Mouse (Mus musculus) urinary bladder, postnatal 10 days (tissue): Measurements from ENCODE around the gene Cntn4.

Experiments used
- DNase-seq: peaks from one replicate; pipeline ENCODE4 v3.0.0; 2022; ENCODE audit warnings: low spot score

Cntn4 gene

GRCm38 (mm10) chr6:106078629-106079028, 401.2 kb downstream of the Cntn4 start:
- DNase-seq, result no peak

DNA sequence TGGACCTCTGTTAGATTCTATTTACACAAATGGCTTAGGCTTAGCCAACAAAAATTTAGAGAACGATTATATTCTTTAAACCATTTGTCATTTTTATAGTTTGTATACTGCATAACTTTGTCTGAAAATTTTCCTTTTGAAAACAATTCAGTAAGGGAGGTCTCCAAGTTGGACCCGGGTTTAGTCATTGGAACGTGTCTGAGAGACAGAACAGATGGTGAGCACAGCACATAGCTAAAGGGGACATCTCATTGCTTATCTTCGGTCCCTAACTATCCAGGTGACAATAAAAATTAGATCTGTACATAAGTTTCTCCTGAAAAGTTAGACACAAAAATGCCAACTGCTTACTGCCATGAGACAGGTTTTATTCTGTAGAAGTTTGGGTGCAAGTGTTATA, 420.4 kb downstream of the Cntn4 start:
- no peak for DNase-seq

GRCm38 (mm10) chr6:106118523-106119081, 441.1 kb downstream of the Cntn4 start:
- DNase-seq, result no peak

DNA sequence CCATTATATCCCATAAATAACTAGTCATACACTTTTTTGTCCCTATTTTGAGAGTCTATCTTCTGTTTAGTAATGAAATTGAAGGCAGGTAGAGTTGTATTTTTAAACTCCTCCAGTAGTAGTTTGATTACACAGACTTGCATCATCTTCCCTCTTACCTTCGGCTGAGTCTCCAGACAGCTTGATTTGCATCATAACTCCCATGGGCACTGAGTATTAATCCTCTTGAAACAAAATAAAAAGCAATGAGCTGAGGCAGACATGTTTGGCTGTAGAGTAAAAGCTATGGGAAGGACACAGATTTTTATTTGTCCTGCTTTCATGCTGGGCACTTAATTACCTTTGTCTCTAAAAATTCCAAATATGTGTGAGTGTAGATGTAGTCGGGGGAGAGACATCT, 476.1 kb downstream of the Cntn4 start:
- DNase-seq, result no peak

DNA sequence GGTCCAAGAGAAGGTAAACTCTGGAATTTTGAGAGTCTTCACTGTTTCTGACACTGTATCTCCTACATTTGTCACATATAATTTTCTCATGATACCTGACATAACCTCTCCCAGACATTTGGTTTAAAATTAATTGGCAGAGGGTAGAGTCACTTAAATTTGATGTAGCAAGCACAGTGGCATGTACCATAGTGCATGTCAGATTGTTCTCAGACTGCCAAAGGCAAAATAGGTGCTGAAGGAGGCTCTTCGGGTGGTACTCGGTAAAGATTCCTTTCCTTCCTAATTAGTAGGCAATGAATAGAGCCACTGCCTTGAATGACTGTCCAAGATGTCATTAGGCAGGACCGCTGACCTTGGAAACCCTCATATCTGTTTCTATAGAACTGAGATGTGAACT, 477.9 kb downstream of the Cntn4 start:
- DNase-seq, result no peak

DNA sequence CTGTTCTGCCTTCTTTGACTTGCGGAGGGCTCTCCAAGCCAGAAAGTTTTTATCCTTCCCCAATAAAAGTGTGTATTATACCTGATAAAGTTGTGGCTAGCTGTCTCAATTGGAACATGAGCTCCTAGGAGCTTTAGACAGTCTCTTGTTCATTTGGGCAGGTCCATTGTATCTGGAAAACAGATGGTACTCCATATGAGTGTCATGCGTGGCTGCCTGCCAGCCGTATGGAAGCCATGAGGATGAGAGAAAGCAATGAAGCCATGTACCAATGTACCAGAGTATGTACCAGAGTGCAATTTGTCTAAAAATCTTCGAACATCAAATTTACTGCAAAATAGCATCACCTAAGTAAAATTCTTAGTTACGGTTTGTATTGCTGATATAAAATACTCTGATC, 500.1 kb downstream of the Cntn4 start:
- DNase-seq, result no peak

DNA sequence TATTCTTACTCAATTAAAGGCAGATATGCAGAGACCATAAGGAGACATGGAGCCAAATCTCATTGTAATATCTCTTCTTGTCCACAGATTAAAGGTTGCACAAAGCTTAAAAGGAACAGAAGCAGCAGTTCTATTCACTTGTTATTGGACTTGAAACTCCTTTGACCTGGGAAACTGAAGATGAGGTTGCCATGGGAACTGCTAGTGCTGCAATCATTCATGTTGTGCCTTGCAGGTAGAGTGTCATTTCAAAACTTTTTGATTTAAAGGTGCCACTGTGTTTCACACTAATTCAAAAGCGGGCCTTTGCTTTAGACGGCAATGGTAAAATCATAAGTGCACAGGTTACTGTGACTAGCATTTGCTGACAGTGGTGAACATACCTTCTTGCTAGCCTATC, 504.1 kb downstream of the Cntn4 start:
- no peak for DNase-seq

DNA sequence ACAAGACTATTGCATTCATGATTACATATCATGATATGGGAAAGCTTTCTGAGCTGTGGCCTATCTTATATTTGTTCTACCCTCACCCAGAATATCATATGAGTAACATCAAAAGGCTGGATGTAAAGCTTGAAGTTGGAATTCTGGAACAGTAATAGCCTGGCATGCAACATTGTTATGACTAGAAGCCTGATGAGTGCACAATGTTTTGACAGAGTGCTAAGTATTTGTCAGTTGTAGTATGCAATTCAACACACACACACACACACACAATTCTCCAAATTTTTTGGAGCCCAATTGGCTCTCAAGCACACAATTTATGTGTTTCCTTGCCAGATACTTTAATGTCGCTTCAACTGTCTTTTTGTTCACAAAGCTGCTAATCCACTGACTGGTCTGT, 523.5 kb downstream of the Cntn4 start:
- DNase-seq, result no peak

GRCm38 (mm10) chr6:106207401-106207800, 529.9 kb downstream of the Cntn4 start:
- no peak for DNase-seq

- DNase-seq, result no peak
Measured at GRCm38 (mm10) chr6:106213071-106213470, 535.6 kb downstream of the Cntn4 start.

- DNase-seq, result no peak
Measured at GRCm38 (mm10) chr6:106237046-106237948, 559.8 kb downstream of the Cntn4 start.

DNA sequence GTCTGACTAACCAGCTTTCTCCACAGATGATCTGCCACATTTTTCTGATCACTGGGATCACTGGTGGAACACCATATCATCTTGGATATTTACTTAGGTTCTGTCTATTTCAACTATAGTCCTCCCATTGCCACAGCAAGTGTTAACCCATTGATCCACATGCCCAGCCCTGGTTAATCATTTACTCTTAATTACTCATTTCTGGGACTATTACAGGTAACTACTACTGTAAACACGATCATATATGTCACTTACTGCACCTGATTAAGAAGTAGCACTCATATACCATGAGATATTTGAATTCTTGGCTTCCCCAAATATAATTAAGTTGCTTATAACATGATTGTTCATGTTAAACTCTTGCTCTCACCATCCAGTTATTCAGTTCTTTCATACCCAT, 564.1 kb downstream of the Cntn4 start:
- no peak for DNase-seq

DNA sequence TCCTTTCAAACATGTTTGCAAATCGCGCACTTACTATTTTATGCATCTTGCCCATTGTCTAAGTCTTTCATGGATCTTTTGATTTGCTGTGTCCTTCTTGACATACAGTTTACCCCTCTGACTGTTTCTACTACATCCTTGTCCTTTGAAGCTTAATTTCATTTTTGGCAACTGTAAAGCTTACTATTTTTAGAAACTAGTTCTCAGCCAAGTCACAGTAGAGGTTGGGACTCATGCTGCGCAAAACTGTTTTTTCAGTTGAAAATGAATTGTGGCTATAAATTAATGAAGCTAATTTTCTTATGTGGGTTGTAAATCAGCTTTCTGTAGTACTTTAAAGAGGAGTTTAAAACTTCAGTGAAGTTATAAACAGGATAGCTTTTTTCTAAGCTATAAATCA, 585.9 kb downstream of the Cntn4 start:
- DNase-seq, result no peak

DNA sequence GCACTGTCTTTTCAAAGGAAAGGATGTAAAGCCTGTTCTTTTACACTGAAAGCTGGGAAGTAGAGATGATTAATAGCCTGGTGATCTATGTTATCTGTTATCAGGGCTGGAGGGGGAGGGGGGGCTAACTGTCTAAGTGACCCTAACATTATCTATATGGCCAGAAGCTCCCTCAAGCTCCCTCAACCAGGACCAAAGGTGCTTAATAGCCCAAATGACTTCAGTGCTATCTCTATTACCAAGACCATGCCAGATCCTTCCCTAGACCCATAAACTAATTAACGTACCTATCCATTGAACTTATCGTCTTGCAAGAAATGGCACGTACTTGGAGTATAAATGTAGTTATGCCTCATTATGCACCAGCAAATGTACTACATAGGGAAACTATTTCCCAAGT, 588.0 kb downstream of the Cntn4 start:
- DNase-seq, result no peak

DNA sequence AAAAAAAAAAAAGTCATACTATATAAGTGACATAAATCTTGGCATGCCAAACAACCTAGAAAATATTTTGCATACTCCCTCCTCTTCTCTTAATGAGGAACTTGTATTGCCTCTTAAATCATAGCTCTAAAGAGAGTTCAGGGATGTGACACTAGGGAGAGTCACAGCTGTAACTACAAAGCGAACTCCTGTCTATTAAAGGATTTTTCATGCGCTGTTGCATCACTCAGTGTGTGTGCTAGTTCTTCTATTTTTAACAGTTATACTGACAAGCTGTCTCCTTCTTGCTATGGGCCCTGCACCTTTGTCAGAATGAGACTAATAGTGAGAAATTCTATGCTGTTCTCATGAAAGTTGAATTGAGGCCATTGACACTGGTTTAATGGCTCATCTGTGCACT, 588.8 kb downstream of the Cntn4 start:
- no peak for DNase-seq

DNA sequence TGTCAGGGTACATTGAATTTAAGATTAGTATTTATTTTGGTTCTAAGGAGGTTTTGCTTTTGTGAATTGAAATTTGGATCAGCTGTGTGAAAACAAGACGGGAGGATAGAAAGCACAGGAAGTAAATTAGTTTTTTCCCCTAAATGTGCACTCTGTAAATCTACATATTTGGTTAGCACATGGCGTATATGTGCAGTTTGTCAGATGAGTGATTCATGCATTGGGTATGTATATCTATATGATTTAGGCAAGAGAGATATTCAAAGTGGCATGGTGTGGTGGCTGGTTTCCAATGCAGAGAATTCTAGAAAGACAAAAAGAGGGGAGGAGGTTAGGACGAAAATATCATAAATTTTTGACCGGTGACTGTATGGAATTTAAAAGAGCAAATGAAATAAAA, 591.3 kb downstream of the Cntn4 start:
- no peak for DNase-seq

DNA sequence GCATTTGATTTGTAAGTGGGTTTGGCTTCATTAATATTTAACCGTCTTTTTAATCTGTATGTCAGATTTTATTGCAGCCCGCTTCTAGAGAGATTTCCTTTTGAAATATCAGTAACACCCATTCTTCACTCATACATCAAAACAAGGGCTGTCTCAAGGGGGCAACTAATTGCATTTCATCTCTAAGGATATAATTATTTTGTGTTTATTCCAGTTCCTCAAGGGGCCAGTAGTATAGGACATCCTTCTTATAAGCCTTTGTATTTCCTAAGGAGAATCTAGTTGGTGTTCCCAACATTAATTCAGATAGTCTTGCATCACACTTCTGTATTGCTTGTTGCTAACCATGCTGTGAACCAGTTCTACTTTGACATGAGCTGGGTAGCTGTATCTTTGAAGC, 599.7 kb downstream of the Cntn4 start:
- no peak for DNase-seq

DNA sequence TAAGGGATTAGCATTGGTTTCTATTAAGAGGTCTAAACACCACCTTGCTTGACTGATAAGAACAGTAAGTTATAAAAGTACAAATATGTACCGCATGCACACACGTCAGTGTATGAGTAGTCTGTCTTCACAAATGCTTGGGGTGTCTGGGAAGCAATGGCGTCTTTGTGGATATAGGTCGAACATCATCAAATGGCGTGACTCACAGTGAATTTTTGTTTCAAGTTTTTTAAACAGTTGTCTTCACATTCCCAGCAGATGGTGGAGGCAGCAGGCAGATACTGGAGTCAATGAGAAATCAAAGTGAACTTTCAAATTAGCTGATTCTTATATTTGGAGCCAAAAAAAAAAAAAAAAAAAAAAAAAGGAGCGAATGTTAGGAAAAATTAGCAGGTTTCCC, 604.2 kb downstream of the Cntn4 start:
- no peak for DNase-seq

DNA sequence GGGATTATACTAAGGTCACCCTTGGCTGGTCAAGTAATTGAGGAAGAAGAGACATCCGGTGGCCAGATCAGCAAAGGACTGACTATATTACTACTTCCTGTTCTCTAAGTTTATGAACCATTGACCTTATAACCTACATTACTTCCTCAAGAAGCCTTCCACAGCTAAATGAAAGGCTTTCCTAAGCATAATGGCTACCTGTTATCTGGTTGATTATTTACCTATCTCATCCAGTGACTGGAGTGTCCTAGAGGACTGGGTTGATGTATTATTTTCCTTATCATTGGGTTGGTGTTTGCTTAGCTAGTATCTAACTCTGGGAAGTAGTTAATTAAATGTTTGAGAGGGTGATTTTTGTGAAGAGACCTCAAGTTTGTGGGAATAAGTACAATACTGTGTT, 606.4 kb downstream of the Cntn4 start:
- DNase-seq, result no peak

DNA sequence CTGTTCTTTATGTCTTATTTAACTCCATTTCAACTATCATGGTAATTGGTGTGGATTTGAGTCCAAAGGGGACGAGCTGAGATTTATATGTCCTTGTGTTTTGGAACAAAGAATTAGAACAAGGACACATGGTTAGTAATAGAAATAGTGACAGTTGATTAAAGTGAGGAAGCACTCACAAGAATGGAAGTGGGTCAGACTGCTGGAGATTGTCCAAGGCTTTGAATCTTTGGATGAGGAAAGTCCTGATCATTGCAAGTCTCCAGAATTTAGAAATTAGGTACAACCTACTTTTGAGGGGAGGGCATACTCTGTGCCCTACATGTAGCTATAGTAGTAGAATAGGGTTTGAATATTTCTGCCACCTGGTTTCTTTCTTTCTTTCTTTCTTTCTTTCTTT, 622.0 kb downstream of the Cntn4 start:
- no peak for DNase-seq

GRCm38 (mm10) chr6:106300179-106300578, 622.7 kb downstream of the Cntn4 start:
- no peak for DNase-seq

DNA sequence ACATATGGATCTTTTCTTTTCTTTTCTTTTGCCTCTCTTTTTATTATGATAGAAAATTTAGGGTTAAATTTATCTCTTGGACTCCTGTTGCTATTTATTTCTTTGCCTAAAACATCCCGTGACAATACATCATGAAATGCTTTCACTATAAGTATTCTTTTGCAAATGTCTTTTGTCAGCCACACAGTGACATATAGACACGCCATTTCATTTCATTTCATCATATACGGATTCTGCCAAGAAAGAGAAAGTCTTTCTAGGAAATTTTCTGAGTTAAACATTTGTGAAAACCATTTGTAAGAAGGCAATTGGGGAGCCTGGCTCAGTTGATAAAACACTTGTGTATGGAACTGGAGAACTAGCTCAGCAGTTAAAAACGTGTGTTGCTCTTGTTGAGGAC, 625.0 kb downstream of the Cntn4 start:
- no peak for DNase-seq

GRCm38 (mm10) chr6:106328987-106329386, 651.5 kb downstream of the Cntn4 start:
- DNase-seq, result no peak

GRCm38 (mm10) chr6:106329636-106330035, 652.2 kb downstream of the Cntn4 start:
- DNase-seq, result no peak
